Mouse (Mus musculus) liver, postnatal 0 days (tissue): ENCODE data around the gene 4930447C04Rik. TPM values are rescaled to one million over a fixed set of nuclear protein-coding genes. Genes with fewer than 3 reads are reported as not detected.
A peak's percentile ranks its signal among the peaks of the same experiment; 100 is the strongest.

Experiments
- ATAC-seq: fragments of 200-750 bp; cut with Nextera tagmentation; 2 replicates; pipeline ENCODE4 v1.8.0; 2017; ENCODE audit warnings: mild to moderate bottlenecking, moderate library complexity
- DNase-seq: peaks from one replicate; pipeline ENCODE4 v3.0.0-alpha.2; 2016
- H3K27ac ChIP-seq: fragments of 300-500 bp; sonication (generic); 2 replicates; pipeline ENCODE4 v1.5.1; 2014; ENCODE audit warnings: antibody characterized with exemption, moderate library complexity, mild to moderate bottlenecking, low read depth
- H3K27me3 ChIP-seq: fragments of 300-500 bp; sonication (generic); 2 replicates; pipeline ENCODE4 v1.6.1; 2014; ENCODE audit warnings: low read length, control low read depth, mixed read lengths; ENCODE audit not compliant: insufficient read depth
- H3K36me3 ChIP-seq: fragments of 300-500 bp; sonication (generic); replicated peaks from 2 replicates; pipeline ENCODE4 v1.6.1; 2014; ENCODE audit warnings: mild to moderate bottlenecking, control low read depth, low read length, moderate library complexity, mixed read lengths; ENCODE audit not compliant: insufficient read depth
- H3K4me1 ChIP-seq: fragments of 300-500 bp; sonication (generic); 2 replicates; pipeline ENCODE4 v1.6.1; 2014; ENCODE audit warnings: antibody characterized with exemption, mild to moderate bottlenecking, control low read depth; ENCODE audit not compliant: insufficient read depth
- H3K4me2 ChIP-seq: fragments of 300-500 bp; sonication (generic); 2 replicates; pipeline ENCODE4 v1.6.1; 2014; ENCODE audit warnings: low read depth, mild to moderate bottlenecking, low read length, moderate library complexity, mixed read lengths
- H3K4me3 ChIP-seq: fragments of 300-500 bp; sonication (generic); 2 replicates; pipeline ENCODE4 v1.5.1; 2014; ENCODE audit warnings: low read depth, low read length
- H3K9ac ChIP-seq: fragments of 300-500 bp; sonication (generic); replicated peaks from 2 replicates; pipeline ENCODE4 v1.6.1; 2014; ENCODE audit warnings: mild to moderate bottlenecking, moderate library complexity
- H3K9me3 ChIP-seq: fragments of 300-500 bp; sonication (generic); 2 replicates; pipeline ENCODE4 v1.6.1; 2016; ENCODE audit warnings: mild to moderate bottlenecking, control low read depth, low read length, mixed read lengths
- CTCF ChIP-seq: sonication (generic); IDR thresholded peaks from 2 replicates; pipeline ENCODE4 v1.5.1; 2016; ENCODE audit warnings: antibody characterized with exemption, low read depth
- EP300 ChIP-seq: IDR thresholded peaks from 2 replicates; pipeline ENCODE4 v1.6.1; 2016; ENCODE audit warnings: antibody characterized with exemption, low read depth, mild to moderate bottlenecking
- WGBS: fragments of 180-500 bp; shearing (Covaris S2); extraction: QIAGEN DNeasy Blood & Tissue Kit; methylation state at CpG from one replicate; pipeline ENCODE4 v1.1.7; 2014; ENCODE audit not compliant: insufficient replicate concordance; 5-methylcytosine and 5-hydroxymethylcytosine counted together
- polyA plus RNA-seq: library from polyadenylated mRNA; unstranded; fragments of >200 nt; fragmentation: Nextera tagmentation; extraction: Ambion mirVana; gene quantifications from 2 replicates; pipeline ENCODE4 v1.2.1, GENCODE M21; 2015

4930447C04Rik gene
- polyA plus RNA-seq, 1 experiment from 2014 or later = 0.14 TPM

DNA sequence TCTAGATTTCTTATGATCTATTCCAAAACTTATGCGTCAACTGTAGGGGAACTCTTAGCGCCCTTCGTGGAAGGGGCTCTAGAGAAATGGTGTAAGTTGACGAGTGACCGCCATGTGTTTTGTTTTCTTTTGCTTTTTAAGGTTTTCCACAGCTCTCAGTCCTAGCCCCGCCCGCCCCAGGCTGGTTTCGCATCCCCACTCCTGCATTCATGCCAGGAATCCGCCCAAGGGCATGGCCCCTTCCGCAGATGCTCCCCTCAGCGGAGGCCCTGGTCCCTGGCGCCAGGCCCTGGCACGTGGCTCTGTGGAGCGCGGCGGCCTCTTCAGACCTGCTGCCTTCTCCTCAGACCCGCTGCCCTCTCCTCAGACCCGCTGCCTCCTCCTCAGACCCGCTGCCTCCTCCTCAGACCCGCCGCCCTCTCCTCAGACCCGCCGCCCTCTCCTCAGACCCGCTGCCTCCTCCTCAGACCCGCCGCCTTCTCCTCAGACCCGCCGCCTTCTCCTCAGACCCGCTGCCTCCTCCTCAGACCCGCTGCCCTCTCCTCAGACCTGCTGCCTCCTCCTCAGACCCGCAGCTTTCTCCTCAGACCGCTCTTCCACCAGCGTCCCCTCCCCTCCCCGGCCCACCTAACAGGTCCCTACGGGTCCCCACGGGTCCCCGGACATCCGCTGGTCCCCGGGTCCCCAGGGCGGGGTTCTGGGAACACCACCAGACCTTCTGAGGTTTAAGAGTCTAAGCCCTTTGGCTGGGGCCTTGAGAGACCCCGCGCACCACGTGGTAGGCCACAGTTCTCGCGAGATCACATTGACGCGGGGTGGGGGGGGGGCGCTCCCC lies 23.2 kb downstream of the 4930447C04Rik start:
- WGBS = 29% methylated on average over 47 of the region's 48 CpGs
- ATAC-seq = no peak
- peak overlapping the region; percentile 36 for H3K4me2 ChIP-seq
- no peak overlapping the region for H3K9ac ChIP-seq
- no peak overlapping the region for H3K27ac ChIP-seq
- no peaks in the 10 kb centered on the region; the same call in 1 of the 2 replicates for H3K9me3 ChIP-seq
- TF ChIP-seq CTCF (no peak), EP300 (no peak)
- no peaks in the 10 kb centered on the region for H3K36me3 ChIP-seq
- no peak for DNase-seq
- H3K4me1 ChIP-seq = no peaks in the 10 kb centered on the region
- no peak overlapping the region for H3K4me3 ChIP-seq
- peaks cover 11% of the 10 kb centered on the region for H3K27me3 ChIP-seq

DNA sequence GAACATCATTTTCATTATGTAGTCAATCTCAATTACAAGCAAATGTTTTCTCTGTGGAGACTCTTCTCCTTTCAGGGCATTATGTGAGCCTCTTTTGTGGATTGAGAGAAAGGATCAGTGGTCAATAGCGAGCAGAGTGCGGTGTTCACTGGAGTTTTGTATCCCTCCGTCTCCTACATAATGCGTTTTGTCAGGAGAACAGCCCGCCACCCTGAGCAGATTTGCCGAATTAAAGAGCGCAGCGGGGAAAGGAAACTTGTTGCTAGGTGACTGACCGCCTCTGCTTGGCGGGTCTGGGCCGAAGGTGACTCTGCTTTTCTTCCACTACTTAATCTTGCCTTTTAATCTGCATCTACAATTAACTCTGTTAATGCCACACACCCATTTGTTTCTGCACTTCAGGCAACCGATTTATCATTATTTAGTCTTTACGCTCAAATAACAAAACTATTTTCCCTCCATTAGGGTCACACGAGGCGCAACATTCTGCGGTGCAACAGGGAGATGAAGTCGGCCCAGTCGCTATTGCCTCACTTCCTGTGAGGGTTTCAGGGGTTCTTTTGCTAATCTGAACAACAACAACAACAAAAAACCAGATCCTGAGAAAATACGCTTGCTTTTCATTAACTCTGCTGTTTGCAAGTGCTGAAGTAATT lies 86.1 kb downstream of the 4930447C04Rik start:
- no peak overlapping the region; the same call in 1 of the 2 replicates for H3K4me3 ChIP-seq
- 5% methylated on average over 19 of the region's 19 CpGs for WGBS
- H3K27ac ChIP-seq = no peak overlapping the region
- no peaks in the 10 kb centered on the region for H3K9me3 ChIP-seq
- peak overlapping the region; percentile 38 for H3K4me2 ChIP-seq
- H3K9ac ChIP-seq = no peak overlapping the region
- TF ChIP-seq EP300 = no peak
- no peak for TF ChIP-seq CTCF
- no peaks in the 10 kb centered on the region; the same call in 1 of the 2 replicates for H3K4me1 ChIP-seq
- H3K36me3 ChIP-seq = no peaks in the 10 kb centered on the region
- DNase-seq (no peak), ATAC-seq (no peak)
- H3K27me3 ChIP-seq = peaks cover 42% of the 10 kb centered on the region

DNA sequence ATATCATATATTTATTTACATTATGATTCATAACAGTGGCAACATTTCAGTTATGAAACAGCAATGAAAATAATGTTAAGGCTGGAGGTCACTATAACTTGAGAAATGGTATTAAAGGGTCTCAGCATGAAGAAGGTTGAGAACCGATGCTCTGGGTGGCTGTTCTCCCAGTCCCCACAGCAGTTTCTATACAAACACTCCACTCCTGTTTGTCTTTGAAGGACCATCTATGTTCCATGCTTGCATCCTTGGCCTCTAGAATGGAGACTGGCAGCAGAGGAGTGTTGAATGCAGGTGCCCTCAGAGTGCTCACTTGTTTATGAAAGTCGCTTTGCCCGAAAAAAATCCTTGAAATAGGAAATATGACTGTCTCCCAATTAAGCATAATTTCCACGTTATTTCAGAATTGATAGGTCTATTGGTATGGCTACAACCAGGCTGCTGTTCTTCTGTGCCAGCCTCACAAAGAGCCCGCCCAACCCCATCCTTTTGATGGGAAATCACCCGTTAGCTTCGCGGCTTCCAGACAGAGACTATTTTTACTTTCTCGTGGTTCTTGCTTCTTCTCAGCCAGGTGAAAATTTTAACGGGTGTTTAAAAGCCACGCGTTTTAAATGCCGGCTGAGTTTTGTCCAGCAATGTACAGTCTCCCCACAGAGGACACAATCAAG lies 87.0 kb downstream of the 4930447C04Rik start:
- no peaks in the 10 kb centered on the region; the same call in 1 of the 2 replicates for H3K4me1 ChIP-seq
- peaks cover 47% of the 10 kb centered on the region for H3K27me3 ChIP-seq
- no peak overlapping the region for H3K27ac ChIP-seq
- H3K36me3 ChIP-seq = no peaks in the 10 kb centered on the region
- ATAC-seq (no peak), DNase-seq (no peak)
- H3K9ac ChIP-seq = no peak overlapping the region
- H3K4me3 ChIP-seq = no peak overlapping the region
- TF ChIP-seq CTCF = no peak
- TF ChIP-seq EP300 = no peak
- 35% methylated on average over 13 of the region's 13 CpGs for WGBS
- no peaks in the 10 kb centered on the region for H3K9me3 ChIP-seq
- no peak overlapping the region for H3K4me2 ChIP-seq

DNA sequence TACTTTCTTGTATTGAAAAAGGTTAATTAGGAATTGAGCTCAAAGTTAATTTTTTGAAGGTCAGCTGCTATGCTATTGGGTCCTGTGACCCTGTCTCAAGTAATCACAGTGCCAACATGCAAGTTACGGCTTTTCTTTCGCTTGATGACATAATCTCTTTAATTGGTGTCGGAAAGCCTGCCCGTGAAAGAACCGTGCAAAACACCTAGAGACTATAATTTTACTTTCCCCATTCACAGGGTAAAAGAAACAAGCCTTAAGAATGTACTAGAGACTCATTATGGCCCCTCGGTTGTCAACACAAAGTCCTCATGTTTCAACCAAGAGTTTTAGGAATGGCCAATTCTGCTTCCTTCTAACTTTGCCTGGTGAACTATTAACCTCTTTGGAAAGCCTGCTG lies 88.3 kb downstream of the 4930447C04Rik start:
- Histone ChIP-seq H3K9me3 (no peaks in the 10 kb centered on the region), H3K4me3 (no peak overlapping the region), H3K27ac (no peak overlapping the region), H3K4me2 (no peak overlapping the region), H3K9ac (no peak overlapping the region), H3K36me3 (no peaks in the 10 kb centered on the region), H3K4me1 (no peaks in the 10 kb centered on the region; the same call in 1 of the 2 replicates), H3K27me3 (peaks cover 54% of the 10 kb centered on the region)
- WGBS = 77% methylated on average over 6 of the region's 6 CpGs
- TF ChIP-seq CTCF (no peak), EP300 (no peak)
- DNase-seq (no peak), ATAC-seq (no peak)

DNA sequence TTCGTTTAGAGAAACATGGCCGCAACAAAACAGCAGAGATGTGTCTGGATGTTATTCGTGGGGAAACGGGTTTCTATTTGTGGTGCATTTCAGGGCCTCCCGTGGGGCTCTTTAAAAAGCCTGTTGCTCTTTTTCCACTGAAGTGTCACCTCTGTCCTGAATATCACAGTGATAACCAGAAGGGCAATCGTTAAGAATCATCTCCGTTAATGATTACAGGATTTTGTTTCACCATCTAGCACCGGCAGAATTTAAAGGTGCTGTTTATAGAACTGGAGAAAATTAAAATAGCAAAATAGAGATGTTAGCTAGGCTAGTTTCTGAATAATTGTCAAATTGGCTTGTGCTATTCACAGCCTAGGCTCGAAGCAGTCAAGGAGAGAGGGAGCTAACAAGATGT lies 90.4 kb downstream of the 4930447C04Rik start:
- Histone ChIP-seq H3K27ac (no peak overlapping the region), H3K27me3 (peaks cover 44% of the 10 kb centered on the region), H3K9me3 (no peaks in the 10 kb centered on the region), H3K9ac (no peak overlapping the region), H3K4me2 (no peak overlapping the region), H3K4me1 (no peaks in the 10 kb centered on the region; the same call in 1 of the 2 replicates), H3K36me3 (no peaks in the 10 kb centered on the region), H3K4me3 (no peak overlapping the region)
- 68% methylated on average over 9 of the region's 9 CpGs for WGBS
- ATAC-seq (no peak), DNase-seq (no peak)
- TF ChIP-seq EP300 (no peak), CTCF (no peak)

DNA sequence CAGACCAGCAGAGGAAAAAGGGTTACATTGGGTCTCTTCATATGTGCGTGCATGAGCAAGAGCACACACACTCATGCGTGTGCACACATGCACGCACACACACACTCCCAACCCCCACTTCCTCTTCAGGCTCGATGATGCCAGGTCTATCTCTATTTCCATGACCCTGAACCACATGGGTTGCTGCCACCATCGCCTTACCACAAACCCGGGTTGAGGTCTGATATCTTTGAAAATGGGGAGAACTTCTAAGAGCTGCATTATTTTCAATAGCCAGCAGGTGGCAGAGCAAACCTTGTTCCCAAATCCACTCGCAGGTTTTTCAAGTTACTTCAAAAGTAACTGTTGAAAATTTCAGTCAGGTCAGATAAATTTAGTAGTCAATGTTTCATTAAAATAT lies 92.8 kb downstream of the 4930447C04Rik start:
- peaks cover 20% of the 10 kb centered on the region for H3K27me3 ChIP-seq
- peak; percentile 29 for DNase-seq
- no peak for ATAC-seq
- 18% methylated on average over 7 of the region's 7 CpGs for WGBS
- H3K36me3 ChIP-seq = no peaks in the 10 kb centered on the region
- no peak overlapping the region for H3K4me2 ChIP-seq
- no peak overlapping the region for H3K4me3 ChIP-seq
- no peak overlapping the region for H3K27ac ChIP-seq
- TF ChIP-seq EP300 = no peak
- peak; percentile 72 for TF ChIP-seq CTCF
- peaks cover 6% of the 10 kb centered on the region; the same call in 1 of the 2 replicates for H3K4me1 ChIP-seq
- no peaks in the 10 kb centered on the region for H3K9me3 ChIP-seq
- no peak overlapping the region for H3K9ac ChIP-seq
